Mouse (Mus musculus): ENCODE measurements around the gene Mapk3.

The Mapk3 gene

DNA sequence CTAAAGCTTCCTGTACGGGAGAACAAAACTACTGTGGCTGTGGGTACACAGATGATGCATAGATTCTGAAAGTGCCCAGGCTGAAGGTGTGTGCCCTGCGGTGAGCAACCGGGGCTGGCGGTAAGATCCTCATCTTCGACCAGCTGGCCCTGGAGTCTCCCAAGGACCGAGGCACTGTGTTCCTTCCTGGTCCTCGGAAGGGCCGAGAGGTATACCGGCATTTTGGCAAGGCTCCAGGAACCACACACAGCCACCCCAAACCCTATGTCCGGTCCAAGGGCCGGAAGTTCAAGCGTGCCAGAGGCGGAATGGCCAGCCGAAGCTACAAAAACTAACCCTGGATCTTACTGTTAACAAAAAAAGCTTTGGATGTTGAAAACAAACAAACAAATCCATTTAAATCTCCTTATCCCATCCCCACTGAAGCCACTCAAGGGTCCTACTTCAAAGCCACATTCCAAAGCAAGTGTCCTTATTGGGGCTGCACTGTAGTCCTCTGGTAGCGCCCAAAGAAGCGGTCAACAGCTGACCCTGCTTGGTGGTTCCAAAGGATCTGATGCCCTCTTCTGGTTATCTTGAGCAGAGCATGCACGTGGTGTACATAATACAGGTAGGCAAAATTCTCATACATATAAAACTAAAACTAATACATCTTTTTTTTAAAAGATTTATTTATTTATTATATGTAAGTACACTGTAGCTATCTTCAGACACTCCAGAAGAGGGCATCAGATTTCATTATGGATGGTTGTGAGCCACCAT, 9.6 kb upstream of the Mapk3 start:
- in situ Hi-C loops (cut with MboI; ENCODE audit: low pct_unique_long_range_greater_than_20kb in 1 of 2, low sequenced_read_pairs in 2 of 2, unreplicated experiment in 1 of 2) = no loop called here

DNA sequence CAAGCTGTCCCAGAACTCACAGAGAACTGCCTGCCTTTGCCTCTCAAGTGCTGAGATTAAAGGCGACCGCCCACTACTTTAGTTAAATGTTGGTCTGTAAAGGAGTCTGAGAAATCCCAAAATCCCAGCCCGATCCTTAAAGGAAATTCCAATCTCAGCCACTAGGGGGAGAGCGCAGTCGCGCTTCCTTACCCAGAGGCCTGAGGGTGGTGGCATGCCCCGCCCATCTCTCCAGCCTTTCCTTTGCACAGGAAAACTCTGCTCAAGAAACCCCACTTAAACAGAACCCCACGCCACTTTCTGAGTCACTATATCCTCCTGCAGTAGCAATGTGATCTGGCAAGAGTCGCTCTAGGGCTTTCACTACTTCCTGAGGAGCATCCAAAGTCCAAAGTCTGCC, 4.5 kb upstream of the Mapk3 start:
- in situ Hi-C loops (cut with MboI; ENCODE audit: low pct_unique_long_range_greater_than_20kb in 1 of 2, low sequenced_read_pairs in 2 of 2, unreplicated experiment in 1 of 2) = no loop called here

GRCm38 (mm10) chr7:126758539-126758938, 862 bp upstream of the Mapk3 start:
- in situ Hi-C loops (cut with MboI; ENCODE audit: low pct_unique_long_range_greater_than_20kb in 1 of 2, low sequenced_read_pairs in 2 of 2, unreplicated experiment in 1 of 2) = no loop called here

GRCm38 (mm10) chr7:126759672-126760390, 430 bp downstream of the Mapk3 start:
- in situ Hi-C loops (cut with MboI; ENCODE audit: low pct_unique_long_range_greater_than_20kb in 1 of 2, low sequenced_read_pairs in 2 of 2, unreplicated experiment in 1 of 2) = no loop called here

DNA sequence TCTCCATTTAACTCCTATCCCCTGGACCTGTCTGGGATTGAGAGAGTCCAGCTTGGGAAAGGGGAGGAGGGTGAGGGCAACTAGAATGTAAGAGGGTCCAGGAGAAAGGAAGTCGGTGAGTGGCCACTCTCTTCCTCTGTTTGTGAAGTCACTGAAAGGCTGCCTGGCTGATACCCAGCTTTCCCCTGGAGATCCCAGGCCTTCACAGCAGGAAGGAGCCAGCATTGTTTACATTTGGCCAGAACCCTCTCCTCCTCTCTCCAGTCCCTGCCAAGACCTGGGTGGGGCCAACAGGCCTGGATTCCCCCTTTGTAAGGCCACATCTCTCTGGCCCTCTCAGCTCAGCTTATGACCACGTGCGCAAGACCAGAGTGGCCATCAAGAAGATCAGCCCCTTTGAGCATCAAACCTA, 996 bp downstream of the Mapk3 start:
- in situ Hi-C loops (cut with MboI; ENCODE audit: low pct_unique_long_range_greater_than_20kb in 1 of 2, low sequenced_read_pairs in 2 of 2, unreplicated experiment in 1 of 2) = no loop called here

GRCm38 (mm10) chr7:126760956-126761355, 1.6 kb downstream of the Mapk3 start:
- in situ Hi-C loops (cut with MboI; ENCODE audit: low pct_unique_long_range_greater_than_20kb in 1 of 2, low sequenced_read_pairs in 2 of 2, unreplicated experiment in 1 of 2) = no loop called here

DNA sequence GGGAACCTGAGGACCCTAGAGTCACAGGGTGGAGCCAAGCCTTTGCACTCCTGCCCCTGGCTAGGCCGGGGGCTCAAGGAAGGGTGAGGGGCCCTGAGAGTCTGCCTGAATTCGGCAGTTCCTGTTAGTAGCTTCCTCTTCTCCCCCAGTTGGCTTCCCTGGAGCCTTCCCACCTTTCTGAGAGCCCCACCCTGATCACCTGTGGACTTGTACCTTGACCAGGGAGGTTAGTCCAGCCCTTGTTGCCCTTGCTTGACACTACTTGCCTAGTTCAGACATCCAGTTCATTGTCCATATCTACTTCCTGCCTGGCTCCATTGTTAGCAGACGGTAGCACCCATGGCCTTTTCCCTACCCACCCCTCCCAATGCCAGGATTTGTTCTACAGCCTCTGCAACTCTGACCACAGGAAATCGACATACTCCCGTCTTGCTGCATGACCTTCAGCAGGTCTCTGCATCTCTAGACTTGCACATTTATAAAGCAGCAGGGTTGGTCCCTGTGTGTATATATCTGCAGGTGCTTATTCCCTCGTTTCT, 2.2 kb downstream of the Mapk3 start:
- in situ Hi-C loops (cut with MboI; ENCODE audit: low pct_unique_long_range_greater_than_20kb in 1 of 2, low sequenced_read_pairs in 2 of 2, unreplicated experiment in 1 of 2) = no loop called here

DNA sequence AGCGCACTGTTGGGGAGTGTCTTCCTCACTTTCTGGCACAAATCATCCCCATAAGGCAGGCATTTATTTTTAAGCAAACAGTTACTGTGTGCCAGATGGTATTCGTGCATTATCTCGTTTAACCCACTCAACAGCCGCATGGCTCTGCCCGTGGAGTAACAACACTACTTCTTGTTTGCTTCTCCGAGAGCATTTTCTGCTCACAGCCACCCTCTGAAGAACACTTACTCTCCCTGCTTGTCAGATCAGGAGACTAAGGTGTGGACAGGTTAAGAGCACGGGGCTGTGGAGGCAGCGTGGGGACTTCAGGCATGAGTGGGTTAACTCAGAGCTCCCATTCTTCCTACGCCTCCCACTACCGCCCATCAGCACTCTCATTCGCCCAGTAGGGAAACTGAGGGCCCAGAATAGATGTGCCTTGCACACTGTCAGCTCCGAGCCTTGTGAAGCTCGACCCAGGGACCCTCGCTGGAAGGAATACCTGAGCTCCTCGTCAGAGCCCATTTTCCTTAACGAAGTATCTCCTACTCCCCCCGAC, 3.1 kb downstream of the Mapk3 start:
- in situ Hi-C loops (cut with MboI; ENCODE audit: low pct_unique_long_range_greater_than_20kb in 1 of 2, low sequenced_read_pairs in 2 of 2, unreplicated experiment in 1 of 2) = no loop called here

DNA sequence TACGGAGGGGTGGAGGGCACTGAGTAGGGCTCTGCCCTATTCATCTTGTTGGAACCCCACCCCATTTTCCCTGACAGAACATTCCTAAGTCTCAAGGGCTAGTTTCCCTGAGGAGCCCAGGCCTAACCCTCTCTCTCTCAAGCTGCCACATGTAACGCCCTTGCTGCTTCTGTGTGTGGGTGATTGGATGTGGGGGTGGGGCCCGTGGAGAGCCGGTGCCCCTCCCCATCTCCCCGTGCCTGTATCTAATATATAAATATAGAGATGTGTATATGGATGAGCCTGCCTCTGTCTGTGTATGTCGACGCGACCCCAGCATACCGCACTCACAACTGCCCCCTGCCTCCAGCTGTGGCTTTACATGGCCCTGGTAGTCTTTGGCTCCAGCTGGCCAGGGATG, 6.1 kb downstream of the Mapk3 start:
- in situ Hi-C loops (cut with MboI; ENCODE audit: low pct_unique_long_range_greater_than_20kb in 1 of 2, low sequenced_read_pairs in 2 of 2, unreplicated experiment in 1 of 2) = no loop called here

- in situ Hi-C loops (cut with MboI; ENCODE audit: low pct_unique_long_range_greater_than_20kb in 1 of 2, low sequenced_read_pairs in 2 of 2, unreplicated experiment in 1 of 2) = no loop called here
Measured at GRCm38 (mm10) chr7:126766201-126766600, 6.8 kb downstream of the Mapk3 start, which contains the start of gene Gdpd3. TSS of gene Gdpd3 (plus strand) at chr7:126766334.

DNA sequence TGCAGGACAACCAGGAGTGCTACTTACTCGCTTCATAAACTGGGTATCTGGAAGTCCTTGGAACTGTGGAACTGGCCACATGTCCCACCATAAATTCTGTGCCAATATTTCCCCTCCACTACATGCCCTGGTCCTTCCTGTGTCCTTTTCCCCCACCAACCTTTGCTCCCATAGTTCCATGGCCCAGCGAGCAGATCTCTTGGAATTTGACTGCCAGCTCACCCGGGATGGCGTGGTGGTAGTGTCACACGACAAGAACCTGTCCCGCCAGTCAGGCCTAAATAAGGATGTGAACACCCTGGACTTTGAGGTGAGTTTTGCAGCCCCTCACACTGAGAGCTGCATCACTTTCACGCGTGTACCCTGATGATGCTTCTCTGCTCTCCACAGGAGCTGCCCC, 7.6 kb downstream of the Mapk3 start:
- in situ Hi-C loops (cut with MboI; ENCODE audit: low pct_unique_long_range_greater_than_20kb in 1 of 2, low sequenced_read_pairs in 2 of 2, unreplicated experiment in 1 of 2) = no loop called here

- in situ Hi-C loops (cut with MboI; ENCODE audit: low pct_unique_long_range_greater_than_20kb in 1 of 2, low sequenced_read_pairs in 2 of 2, unreplicated experiment in 1 of 2) = no loop called here
Measured at GRCm38 (mm10) chr7:126770784-126771183, 11.4 kb downstream of the Mapk3 start.

DNA sequence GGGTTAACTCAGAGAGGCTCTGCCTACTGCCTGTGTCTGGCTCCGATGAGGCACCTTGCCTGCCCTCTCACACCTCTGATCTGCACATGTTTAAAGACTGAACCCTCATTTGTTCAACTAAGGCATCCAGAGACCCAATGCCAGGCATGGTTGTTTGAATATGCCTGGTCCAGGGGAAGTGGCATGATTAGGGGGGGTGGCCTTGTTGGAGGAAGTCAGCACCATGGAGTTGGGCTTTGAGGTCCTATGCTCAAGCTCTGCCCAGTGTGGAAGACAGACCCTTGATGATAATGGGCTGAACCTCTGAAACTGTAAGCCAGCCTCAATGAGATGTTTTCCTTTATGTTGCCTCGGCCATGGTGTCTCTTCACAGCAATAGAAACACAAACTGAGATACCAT, 13.9 kb downstream of the Mapk3 start:
- in situ Hi-C loops (cut with MboI; ENCODE audit: low pct_unique_long_range_greater_than_20kb in 1 of 2, low sequenced_read_pairs in 2 of 2, unreplicated experiment in 1 of 2) = no loop called here

DNA sequence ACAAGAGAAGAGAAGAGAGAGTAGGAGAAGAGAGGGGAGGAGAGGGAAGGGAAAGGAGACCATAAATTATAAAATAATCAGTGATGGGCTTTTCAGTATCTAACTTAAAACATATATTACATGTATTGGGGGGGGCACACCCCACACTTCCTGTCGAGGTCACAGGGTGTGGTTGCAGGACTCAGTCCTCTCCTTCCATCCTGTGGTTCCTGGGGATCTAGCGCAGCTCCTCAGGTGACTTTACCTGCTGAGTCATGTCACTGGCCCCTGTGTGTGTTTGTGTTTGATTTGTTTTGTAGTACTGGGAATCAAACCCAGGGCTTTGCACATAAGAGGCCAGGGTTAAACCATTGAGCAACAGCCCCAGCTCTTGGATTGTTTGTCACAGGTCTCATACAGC, 15.1 kb downstream of the Mapk3 start:
- in situ Hi-C loops (cut with MboI; ENCODE audit: low pct_unique_long_range_greater_than_20kb in 1 of 2, low sequenced_read_pairs in 2 of 2, unreplicated experiment in 1 of 2) = no loop called here

DNA sequence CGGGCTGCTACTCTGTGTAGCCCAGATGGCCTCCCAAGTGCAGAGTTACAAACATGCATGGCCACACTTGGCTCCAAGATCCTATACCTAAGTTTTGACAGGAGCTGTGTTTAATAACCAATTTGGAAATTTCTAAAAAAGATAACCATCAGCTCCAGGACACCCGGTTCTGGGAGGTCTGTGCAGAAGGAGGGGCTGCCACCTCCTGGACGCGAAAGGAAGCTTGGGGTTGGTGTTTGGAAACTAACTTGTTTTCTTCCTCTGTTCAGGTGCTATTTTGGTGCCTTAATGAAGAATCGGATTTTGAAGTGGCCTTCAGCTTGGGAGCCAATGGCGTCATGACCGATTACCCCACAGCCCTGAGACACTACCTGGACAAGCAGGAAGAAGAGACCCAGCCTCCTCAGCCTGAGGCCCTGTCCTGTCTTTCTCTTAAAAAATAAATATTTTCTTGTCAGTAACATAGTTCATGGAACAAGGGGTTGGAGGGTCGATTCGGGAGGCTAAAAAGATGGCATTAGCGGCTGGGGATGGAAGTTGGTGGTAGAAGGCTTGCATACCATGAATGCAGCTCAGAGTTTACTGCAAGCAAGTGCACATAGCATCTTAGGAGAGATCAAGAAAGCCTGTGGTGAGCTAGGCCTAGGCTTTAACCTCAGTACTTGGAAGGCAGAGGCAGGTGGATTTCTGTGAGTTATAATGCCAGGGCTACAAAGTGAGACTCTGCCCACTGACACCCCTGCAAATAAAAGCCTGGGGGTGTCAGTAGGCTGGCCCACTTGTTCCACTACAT, 16.0 kb downstream of the Mapk3 start:
- in situ Hi-C loops (cut with MboI; ENCODE audit: low pct_unique_long_range_greater_than_20kb in 1 of 2, low sequenced_read_pairs in 2 of 2, unreplicated experiment in 1 of 2) = no loop called here

- in situ Hi-C loops (cut with MboI; ENCODE audit: low pct_unique_long_range_greater_than_20kb in 1 of 2, low sequenced_read_pairs in 2 of 2, unreplicated experiment in 1 of 2) = no loop called here
Measured at GRCm38 (mm10) chr7:126775978-126776234, 16.5 kb downstream of the Mapk3 start.

- in situ Hi-C loops (cut with MboI; ENCODE audit: low pct_unique_long_range_greater_than_20kb in 1 of 2, low sequenced_read_pairs in 2 of 2, unreplicated experiment in 1 of 2) = no loop called here
Measured at GRCm38 (mm10) chr7:126776598-126777057, 17.2 kb downstream of the Mapk3 start, which contains the start of gene Ypel3. TSS of gene Ypel3 (plus strand) at chr7:126776955.

DNA sequence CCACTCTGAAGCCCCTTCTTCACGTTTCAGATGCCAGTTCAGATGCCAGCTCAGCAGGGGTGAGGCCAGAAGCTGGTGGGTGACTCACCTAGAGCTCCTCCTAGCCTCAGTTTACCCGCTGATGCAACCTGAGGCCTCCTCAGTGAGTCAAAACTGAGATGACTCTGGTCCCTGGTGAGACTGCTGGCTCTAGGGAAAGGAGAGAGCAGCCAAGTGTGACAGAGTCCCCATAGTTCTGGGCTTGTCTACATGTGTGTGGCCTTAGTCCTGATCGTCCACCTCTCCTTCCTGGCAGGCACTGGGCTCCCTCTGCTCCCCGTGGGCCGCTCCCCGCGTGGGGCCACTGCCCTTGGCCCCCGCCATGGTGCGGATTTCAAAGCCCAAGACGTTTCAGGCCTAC, 18.1 kb downstream of the Mapk3 start:
- in situ Hi-C loops (cut with MboI; ENCODE audit: low pct_unique_long_range_greater_than_20kb in 1 of 2, low sequenced_read_pairs in 2 of 2, unreplicated experiment in 1 of 2) = no loop called here

DNA sequence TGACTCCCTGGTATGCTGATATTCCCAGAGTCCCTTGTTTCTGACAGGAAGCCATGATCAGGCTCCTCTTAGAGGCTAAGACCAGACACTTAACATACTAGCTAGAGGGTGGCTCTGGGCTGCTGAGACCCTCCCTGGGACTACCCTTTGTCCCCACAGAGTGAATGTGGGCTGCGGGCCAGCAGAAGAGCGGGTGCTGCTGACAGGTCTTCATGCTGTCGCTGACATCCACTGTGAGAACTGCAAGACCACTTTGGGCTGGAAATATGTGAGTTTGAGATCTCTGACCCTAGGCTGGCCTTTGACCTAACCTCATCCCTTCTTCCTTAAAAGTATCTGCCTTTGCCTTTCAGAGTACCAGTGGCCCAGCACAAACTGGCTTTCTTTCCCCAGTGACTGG, 18.7 kb downstream of the Mapk3 start:
- in situ Hi-C loops (cut with MboI; ENCODE audit: low pct_unique_long_range_greater_than_20kb in 1 of 2, low sequenced_read_pairs in 2 of 2, unreplicated experiment in 1 of 2) = no loop called here

Measured in mouse embryonic stem cell (cell line).